Mouse (Mus musculus): ENCODE results near the gene Tacc3. TPM values are rescaled to one million over a fixed set of nuclear protein-coding genes. Genes with fewer than 3 reads are reported as not detected.

The Tacc3 gene
- polyA plus RNA-seq, 1 experiment from 2014 or later = 127 TPM

DNA sequence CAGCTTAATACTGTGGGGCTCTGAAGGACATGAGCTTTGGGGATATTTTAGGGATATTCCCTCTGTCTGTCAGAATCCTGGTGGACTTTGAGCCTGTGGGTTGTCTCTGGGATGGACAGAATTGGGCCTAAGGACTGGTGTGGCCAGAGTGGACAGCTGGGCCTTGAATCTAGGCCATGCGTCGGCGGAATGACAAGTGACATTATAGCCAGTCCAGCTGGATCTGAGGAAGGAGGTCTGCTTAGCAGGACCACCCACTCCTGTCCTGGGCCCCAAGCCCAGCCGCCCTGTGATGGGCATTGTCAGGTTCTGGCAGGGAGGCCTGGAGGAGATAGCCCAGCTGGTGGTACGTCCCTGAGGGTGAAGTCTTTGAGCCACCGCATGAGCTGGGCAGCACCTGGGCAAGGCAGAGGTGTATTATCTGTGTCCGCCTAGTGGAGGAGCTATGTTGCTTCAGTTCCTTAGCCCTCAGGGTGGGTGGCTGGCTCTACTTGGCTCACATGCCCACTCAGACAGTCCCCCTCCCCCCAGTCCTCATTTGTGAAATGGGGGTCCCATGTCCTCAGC is 68.2 kb downstream of the Tacc3 start:
- DNase-seq (ENCODE audit: low spot score) = no peak
- H3K9ac ChIP-seq (ENCODE audit: low read depth, low read length) = no peak overlapping the region
- H3K4me2 ChIP-seq (ENCODE audit: low read depth, low read length) = 0 out of 2 replicates have a peak overlapping the region, but pooled peaks have one; percentile 2
- no peak overlapping the region for H3K27ac ChIP-seq (replicated peaks; ENCODE audit: low read depth, low read length)
- no peak for ATAC-seq (ENCODE audit: low read depth)
- H3K27me3 ChIP-seq (replicated peaks; ENCODE audit: control insufficient read depth, insufficient read depth, low read length) = peaks cover 28% of the 10 kb centered on the region
- H3K36me3 ChIP-seq (ENCODE audit: control insufficient read depth, insufficient read depth, low read length) = peaks cover 27% of the 10 kb centered on the region; the same call in 1 of the 2 replicates
- no peaks in the 10 kb centered on the region for H3K9me3 ChIP-seq (ENCODE audit: control insufficient read depth, low read length)
- H3K4me1 ChIP-seq (ENCODE audit: control insufficient read depth, insufficient read depth, low read length) = no peaks in the 10 kb centered on the region
- 77% methylated on average over 4 of the region's 7 CpGs for WGBS
- H3K4me3 ChIP-seq (ENCODE audit: low read depth, low read length) = no peak overlapping the region

DNA sequence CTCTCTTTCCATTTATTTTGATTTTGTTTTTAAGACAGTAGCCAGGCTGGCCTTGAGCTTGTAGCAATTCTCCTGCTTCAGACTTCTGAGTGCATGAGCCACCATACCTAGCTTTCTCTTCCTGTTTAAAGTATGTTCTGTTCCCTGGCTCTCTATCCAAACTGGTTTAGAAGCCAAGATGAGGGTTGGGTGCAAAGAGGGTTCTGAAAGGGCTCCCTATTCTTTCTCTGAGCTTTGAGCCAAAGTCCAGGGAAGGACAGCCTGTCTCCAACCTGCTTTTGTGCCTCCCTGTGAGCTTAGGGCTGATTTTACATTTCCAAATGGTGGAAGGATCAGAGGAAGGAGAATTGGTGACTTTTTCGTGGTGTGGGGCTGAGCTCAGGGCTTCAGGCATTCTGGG is 69.0 kb downstream of the Tacc3 start:
- no peak overlapping the region for H3K4me3 ChIP-seq (ENCODE audit: low read depth, low read length)
- H3K9me3 ChIP-seq (ENCODE audit: control insufficient read depth, low read length) = no peaks in the 10 kb centered on the region
- H3K4me2 ChIP-seq (ENCODE audit: low read depth, low read length) = no peak overlapping the region
- WGBS = 68% methylated on average over 1 of the region's 1 CpGs
- H3K36me3 ChIP-seq (ENCODE audit: control insufficient read depth, insufficient read depth, low read length) = peaks cover 34% of the 10 kb centered on the region; the same call in 1 of the 2 replicates
- no peaks in the 10 kb centered on the region for H3K4me1 ChIP-seq (ENCODE audit: control insufficient read depth, insufficient read depth, low read length)
- ATAC-seq (ENCODE audit: low read depth) = no peak
- peaks cover 28% of the 10 kb centered on the region for H3K27me3 ChIP-seq (replicated peaks; ENCODE audit: control insufficient read depth, insufficient read depth, low read length)
- H3K9ac ChIP-seq (ENCODE audit: low read depth, low read length) = no peak overlapping the region
- H3K27ac ChIP-seq (replicated peaks; ENCODE audit: low read depth, low read length) = no peak overlapping the region
- no peak for DNase-seq (ENCODE audit: low spot score)

Other genes with a start within 250 kb of the Tacc3 start
- gene Nkx1-1, start 224.2 kb upstream of the Tacc3 start, polyA plus RNA-seq (2014; fragmentation: Nextera tagmentation; extraction: Ambion mirVana) = not detected in 2 replicates
- 56.9 and 62.1 TPM in 2 replicates for gene Fam53a, start 28.5 kb upstream of the Tacc3 start, polyA plus RNA-seq (2014; fragmentation: Nextera tagmentation; extraction: Ambion mirVana)
- gene Gm9903, start 28.2 kb upstream of the Tacc3 start, polyA plus RNA-seq (2014; fragmentation: Nextera tagmentation; extraction: Ambion mirVana) = 0.54 and 0.60 TPM in 2 replicates
- gene Slbp, start 5.6 kb upstream of the Tacc3 start, polyA plus RNA-seq (2014; fragmentation: Nextera tagmentation; extraction: Ambion mirVana) = 188 and 196 TPM in 2 replicates
- 47.6 and 47.7 TPM in 2 replicates for gene Tmem129, start 288 bp downstream of the Tacc3 start, polyA plus RNA-seq (2014; fragmentation: Nextera tagmentation; extraction: Ambion mirVana)
- gene Fgfr3, start 63.5 kb downstream of the Tacc3 start, polyA plus RNA-seq (2014; fragmentation: Nextera tagmentation; extraction: Ambion mirVana) = 23.1 and 26.0 TPM in 2 replicates
- 39.3 and 39.5 TPM in 2 replicates for gene Letm1, start 124.7 kb downstream of the Tacc3 start, polyA plus RNA-seq (2014; fragmentation: Nextera tagmentation; extraction: Ambion mirVana)
- gene Nsd2, start 162.6 kb downstream of the Tacc3 start, polyA plus RNA-seq (2014; fragmentation: Nextera tagmentation; extraction: Ambion mirVana) = 40.4 and 45.7 TPM in 2 replicates